Mouse (Mus musculus) CH12.LX (cell line): ENCODE measurements around the gene Sprr2k. TPM values are rescaled to one million over a fixed set of nuclear protein-coding genes. Genes with fewer than 3 reads are reported as not detected.
"Not testable (repeated sequence)": the region's sequence is repeated elsewhere in the genome, so short reads cannot be mapped to it uniquely, and the experiment has no call there.

Experiments
- DNase-seq: peaks from one replicate; pipeline ENCODE4 v3.0.0-alpha.2; 2013; ENCODE audit errors: extremely low read depth
- H3K27ac ChIP-seq: 2 replicates; pipeline ENCODE4 v1.5.1; 2012; ENCODE audit warnings: low read depth, mild to moderate bottlenecking, control low read depth, moderate library complexity; ENCODE audit not compliant: insufficient read depth
- H3K27me3 ChIP-seq: replicated peaks from 2 replicates; pipeline ENCODE3; 2012; ENCODE audit warnings: inconsistent platforms
- H3K36me3 ChIP-seq, 2 experiments: replicated peaks in 1 of 2; 2 replicates each; pipeline versions ENCODE3 to v1.6.1; 2012; ENCODE audit warnings: inconsistent platforms in 1 of 2, low read length in 1 of 2, mild to moderate bottlenecking in 1 of 2, mixed read lengths in 1 of 2, moderate library complexity in 1 of 2; ENCODE audit not compliant: control insufficient read depth in 1 of 2, insufficient read depth in 1 of 2
- H3K4me1 ChIP-seq, 2 experiments: 2 replicates each; pipeline ENCODE4 v1.6.1; 2012; ENCODE audit warnings: inconsistent platforms in 1 of 2, moderate library complexity in 1 of 2; ENCODE audit not compliant: insufficient read depth in 2 of 2, control insufficient read depth in 1 of 2
- H3K4me2 ChIP-seq: 2 replicates; pipeline ENCODE4 v1.6.1; 2012; ENCODE audit warnings: low read depth, mild to moderate bottlenecking, control low read depth; ENCODE audit not compliant: poor library complexity, insufficient read depth, severe bottlenecking
- H3K4me3 ChIP-seq, 3 experiments: fragments of 150-350 bp in 1 of 3; sonication (generic) in 1 of 3; replicated peaks in 1 of 3; 2 replicates each; pipeline versions ENCODE3 to v1.5.1; 2011 to 2012; ENCODE audit warnings: low read depth in 2 of 3, low read length in 2 of 3, mild to moderate bottlenecking in 2 of 3, moderate library complexity in 2 of 3, control low read depth in 1 of 3, improper control_type of control experiment in 1 of 3, inconsistent platforms in 1 of 3, mixed read lengths in 1 of 3; ENCODE audit not compliant: poor library complexity in 1 of 3
- H3K79me2 ChIP-seq: replicated peaks from 2 replicates; pipeline ENCODE4 v1.6.1; 2012; ENCODE audit warnings: mild to moderate bottlenecking, moderate library complexity; ENCODE audit not compliant: control insufficient read depth, poor library complexity, insufficient read depth, severe bottlenecking; ENCODE audit errors: extremely low read depth
- H3K9ac ChIP-seq: 2 replicates; pipeline ENCODE4 v1.6.1; 2012; ENCODE audit warnings: low read depth, mild to moderate bottlenecking, control low read depth, moderate library complexity; ENCODE audit not compliant: insufficient read depth
- H3K9me3 ChIP-seq: replicated peaks from 2 replicates; pipeline ENCODE3; 2012; ENCODE audit warnings: low read length, inconsistent platforms, mixed read lengths
- BHLHE40 ChIP-seq: IDR thresholded peaks from 2 replicates; pipeline ENCODE4 v1.6.1; 2011; ENCODE audit warnings: mild to moderate bottlenecking, low read depth, low read length, improper control_type of control experiment
- CHD1 ChIP-seq: IDR thresholded peaks from 2 replicates; pipeline ENCODE4 v1.6.1; 2012; ENCODE audit warnings: low read depth, low read length, improper control_type of control experiment, inconsistent platforms
- CHD2 ChIP-seq: IDR thresholded peaks from 2 replicates; pipeline ENCODE4 v1.6.1; 2011; ENCODE audit warnings: low read length, improper control_type of control experiment
- CTCF ChIP-seq, 2 experiments: IDR thresholded peaks in 1 of 2; conservative IDR thresholded peaks in 1 of 2; 2 replicates each; pipeline ENCODE4 v1.5.1; 2011 to 2012; ENCODE audit warnings: low read depth in 2 of 2, low read length in 2 of 2, improper control_type of control experiment in 1 of 2, inconsistent platforms in 1 of 2, mild to moderate bottlenecking in 1 of 2, moderate library complexity in 1 of 2
- ELF1 ChIP-seq: IDR thresholded peaks from 2 replicates; pipeline ENCODE4 v1.6.1; 2014; ENCODE audit warnings: low read depth, mild to moderate bottlenecking, inconsistent platforms, low read length, improper control_type of control experiment
- EP300 ChIP-seq: IDR thresholded peaks from 2 replicates; pipeline ENCODE4 v1.6.1; 2011; ENCODE audit warnings: low read length, improper control_type of control experiment
- ETS1 ChIP-seq: conservative IDR thresholded peaks from 2 replicates; pipeline ENCODE4 v1.6.1; 2012; ENCODE audit warnings: low read depth, mild to moderate bottlenecking, inconsistent platforms, low read length, improper control_type of control experiment, moderate library complexity
- GABPA ChIP-seq: IDR thresholded peaks from 2 replicates; pipeline ENCODE4 v1.6.1; 2012; ENCODE audit warnings: low read depth, low read length, improper control_type of control experiment, inconsistent platforms; ENCODE audit not compliant: insufficient replicate concordance
- HCFC1 ChIP-seq: IDR thresholded peaks from 2 replicates; pipeline ENCODE4 v1.6.1; 2012; ENCODE audit warnings: low read depth, mild to moderate bottlenecking, inconsistent platforms, low read length, improper control_type of control experiment
- IRF4 ChIP-seq: IDR thresholded peaks from 2 replicates; pipeline ENCODE4 v1.6.1; 2014; ENCODE audit warnings: low read depth, mild to moderate bottlenecking, inconsistent platforms, low read length, improper control_type of control experiment
- JUN ChIP-seq: IDR thresholded peaks from 2 replicates; pipeline ENCODE4 v1.6.1; 2011; ENCODE audit warnings: low read depth, mild to moderate bottlenecking, low read length, improper control_type of control experiment, moderate library complexity; ENCODE audit not compliant: insufficient read depth
- JUND ChIP-seq: conservative IDR thresholded peaks from 2 replicates; pipeline ENCODE4 v1.6.1; 2011; ENCODE audit warnings: low read depth, low read length, improper control_type of control experiment
- MAX ChIP-seq: IDR thresholded peaks from 2 replicates; pipeline ENCODE4 v1.6.1; 2011; ENCODE audit warnings: low read length, improper control_type of control experiment
- MEF2A ChIP-seq: IDR thresholded peaks from 2 replicates; pipeline ENCODE4 v1.6.1; 2014; ENCODE audit warnings: low read depth, mild to moderate bottlenecking, inconsistent platforms, low read length, improper control_type of control experiment, borderline replicate concordance
- MXI1 ChIP-seq: IDR thresholded peaks from 2 replicates; pipeline ENCODE4 v1.6.1; 2011; ENCODE audit warnings: mild to moderate bottlenecking, low read depth, low read length, improper control_type of control experiment
- NELFE ChIP-seq: IDR thresholded peaks from 2 replicates; pipeline ENCODE4 v1.6.1; 2011; ENCODE audit warnings: low read depth, low read length, improper control_type of control experiment
- NRF1 ChIP-seq: IDR thresholded peaks from 2 replicates; pipeline ENCODE4 v1.6.1; 2014; ENCODE audit warnings: low read depth, mild to moderate bottlenecking, inconsistent platforms, low read length, improper control_type of control experiment, moderate library complexity
- POLR2AphosphoS2 ChIP-seq: IDR thresholded peaks from 2 replicates; pipeline ENCODE4 v1.6.1; 2011; ENCODE audit warnings: low read depth, low read length, improper control_type of control experiment
- RAD21 ChIP-seq: IDR thresholded peaks from 2 replicates; pipeline ENCODE4 v1.6.1; 2011; ENCODE audit warnings: low read depth, mild to moderate bottlenecking, low read length, improper control_type of control experiment, moderate library complexity
- SMC3 ChIP-seq: IDR thresholded peaks from 2 replicates; pipeline ENCODE4 v1.6.1; 2011; ENCODE audit warnings: low read depth, low read length, improper control_type of control experiment
- TBP ChIP-seq: conservative IDR thresholded peaks from 2 replicates; pipeline ENCODE4 v1.6.1; 2011; ENCODE audit warnings: low read depth, low read length, improper control_type of control experiment
- UBTF ChIP-seq: IDR thresholded peaks from 2 replicates; pipeline ENCODE4 v1.6.1; 2012; ENCODE audit warnings: low read depth, mild to moderate bottlenecking, inconsistent platforms, low read length, improper control_type of control experiment, moderate library complexity
- USF1 ChIP-seq: IDR thresholded peaks from 2 replicates; pipeline ENCODE4 v1.6.1; 2014; ENCODE audit warnings: low read depth, mild to moderate bottlenecking, inconsistent platforms, low read length, improper control_type of control experiment
- USF2 ChIP-seq: conservative IDR thresholded peaks from 2 replicates; pipeline ENCODE4 v1.6.1; 2011; ENCODE audit warnings: low read depth, low read length, improper control_type of control experiment
- ZC3H11A ChIP-seq: IDR thresholded peaks from 2 replicates; pipeline ENCODE4 v1.6.1; 2012; ENCODE audit warnings: low read depth, mild to moderate bottlenecking, inconsistent platforms, low read length, improper control_type of control experiment
- ZKSCAN1 ChIP-seq: IDR thresholded peaks from 2 replicates; pipeline ENCODE4 v1.6.1; 2012; ENCODE audit warnings: low read depth, inconsistent platforms, low read length, improper control_type of control experiment, borderline replicate concordance
- ZMIZ1 ChIP-seq: IDR thresholded peaks from 2 replicates; pipeline ENCODE4 v1.6.1; 2012; ENCODE audit warnings: low read depth, mild to moderate bottlenecking, inconsistent platforms, low read length, improper control_type of control experiment
- ZNF384 ChIP-seq: IDR thresholded peaks from 2 replicates; pipeline ENCODE4 v1.6.1; 2012; ENCODE audit warnings: low read depth, low read length, improper control_type of control experiment, inconsistent platforms
- dilution Hi-C: fragments of 300-500 bp; cut with MboI; formaldehyde crosslinking; loops from 2 replicates; pipeline ENCODE4 v1.14.3; 2020; ENCODE audit warnings: low sequenced_read_pairs; ENCODE audit not compliant: extremely low pct_unique_long_range_greater_than_20kb, extremely low pct_ligation_motif_present
- in situ Hi-C: fragments of 300-500 bp; cut with MboI; formaldehyde crosslinking; loops from 3 replicates; pipeline ENCODE4 v1.14.3; 2019; ENCODE audit warnings: low sequenced_read_pairs, low pct_ligation_motif_present, low pct_unique_long_range_greater_than_20kb, mixed read lengths
- polyA plus RNA-seq: library from polyadenylated mRNA; unstranded; fragments of >175 nt; gene quantifications from 2 replicates; pipeline ENCODE4 v1.2.1, GENCODE M21; 2012; ENCODE audit warnings: low read depth; ENCODE audit not compliant: insufficient read length
- total RNA-seq, 2 experiments: library from RNA; depleted of rRNA; stranded (reverse); fragments of 300-350 nt in 1 of 2; fragments of >200 nt in 1 of 2; gene quantifications; 2 replicates each; pipeline ENCODE4 v1.2.3; 2012 to 2014

Sprr2k gene
- total and polyA plus RNA-seq, 3 experiments = not detected

- Histone ChIP-seq H3K79me2 (no peaks in the 10 kb centered on the region), H3K4me2 (no peak overlapping the region), H3K27me3 (no peaks in the 10 kb centered on the region), H3K36me3 (no peaks in the 10 kb centered on the region), H3K27ac (no peak overlapping the region), H3K9me3 (peaks cover 23% of the 10 kb centered on the region), H3K4me1 (no peaks in the 10 kb centered on the region), H3K4me3 (no peak overlapping the region), H3K9ac (no peak overlapping the region)
- DNase-seq = no peak
- TF ChIP-seq SMC3 = no peak
- TF ChIP-seq ZKSCAN1 = no peak
- TF ChIP-seq EP300 = no peak
- TF ChIP-seq USF2 = no peak
- TF ChIP-seq ZC3H11A = no peak
- no peak for TF ChIP-seq NRF1
- no peak for TF ChIP-seq ZMIZ1
- no peak for TF ChIP-seq MAX
- no peak for TF ChIP-seq JUN
- no peak for TF ChIP-seq GABPA
- TF ChIP-seq CHD2 = no peak
- TF ChIP-seq USF1 = no peak
- TF ChIP-seq MEF2A = no peak
- no peak for TF ChIP-seq ZNF384
- no peak for TF ChIP-seq MXI1
- no peak for TF ChIP-seq IRF4
- no peak for TF ChIP-seq RAD21
- TF ChIP-seq CHD1 = no peak
- no peak for TF ChIP-seq ELF1
- dilution Hi-C loops (no loop called here), in situ Hi-C loops (no loop called here)
Observed at GRCm38 (mm10) chr3:92467424-92467823, 35.0 kb downstream of the Sprr2k start.

- TF ChIP-seq NRF1 (no peak), TBP (no peak), UBTF (no peak), NELFE (no peak), ZC3H11A (no peak), BHLHE40 (no peak), ELF1 (no peak), POLR2AphosphoS2 (no peak), CTCF (conservative IDR thresholded peaks at IDR 0.05 in 1 of 2, IDR thresholded peaks at IDR 0.05 in 1 of 2; ENCODE audit: low read depth in 2 of 2, low read length in 2 of 2) (no peak), MXI1 (no peak), ZKSCAN1 (no peak), GABPA (no peak), IRF4 (no peak), USF2 (no peak), CHD1 (no peak), JUND (no peak), JUN (no peak), HCFC1 (no peak), ZMIZ1 (no peak), ETS1 (no peak)
- dilution Hi-C loops = no loop called here
- no peak for DNase-seq
- H3K9ac ChIP-seq = no peak overlapping the region
- H3K27ac ChIP-seq = no peak overlapping the region
- H3K79me2 ChIP-seq = no peaks in the 10 kb centered on the region
- in situ Hi-C loops = no loop called here
- no peak overlapping the region for H3K4me2 ChIP-seq
- H3K27me3 ChIP-seq = no peaks in the 10 kb centered on the region
- H3K4me1 ChIP-seq = no peaks in the 10 kb centered on the region
- peaks cover 25% of the 10 kb centered on the region for H3K9me3 ChIP-seq
- H3K4me3 ChIP-seq = no peak overlapping the region
- H3K36me3 ChIP-seq = no peaks in the 10 kb centered on the region
Observed at GRCm38 (mm10) chr3:92470111-92470510, 37.7 kb downstream of the Sprr2k start.

- H3K27ac ChIP-seq, H3K27me3 ChIP-seq, H3K9ac ChIP-seq, H3K36me3 ChIP-seq, H3K79me2 ChIP-seq, DNase-seq, in situ Hi-C loops, dilution Hi-C loops, H3K4me1 ChIP-seq, H3K4me3 ChIP-seq, H3K4me2 ChIP-seq: not testable (repeated sequence)
- H3K9me3 ChIP-seq = peaks cover 27% of the 10 kb centered on the region
Observed at GRCm38 (mm10) chr3:92481249-92481648, 48.9 kb downstream of the Sprr2k start.
